Mouse (Mus musculus) ES-E14 (cell line): Measurements from ENCODE around the gene Stxbp1.

Experiments
- CHD2 ChIP-seq: IDR thresholded peaks from 2 replicates; pipeline ENCODE4 v1.6.1; 2014; ENCODE audit warnings: mild to moderate bottlenecking, low read depth, low read length, inconsistent platforms
- HCFC1 ChIP-seq: IDR thresholded peaks from 2 replicates; pipeline ENCODE4 v1.6.1; 2012; ENCODE audit warnings: low read length, inconsistent platforms, borderline replicate concordance; ENCODE audit not compliant: insufficient read depth
- MAFK ChIP-seq: IDR thresholded peaks from 2 replicates; pipeline ENCODE4 v1.6.1; 2014; ENCODE audit warnings: mild to moderate bottlenecking, low read depth, low read length, inconsistent platforms; ENCODE audit not compliant: insufficient read depth
- ZC3H11A ChIP-seq: IDR thresholded peaks from 2 replicates; pipeline ENCODE4 v1.6.1; 2012; ENCODE audit warnings: low read depth, mild to moderate bottlenecking, inconsistent platforms, low read length, borderline replicate concordance
- ZNF384 ChIP-seq: IDR thresholded peaks from 2 replicates; pipeline ENCODE4 v1.6.1; 2012; ENCODE audit warnings: low read depth, low read length, inconsistent platforms

- TF ChIP-seq ZC3H11A (no peak), CHD2 (no peak), HCFC1 (no peak), MAFK (no peak), ZNF384 (no peak)
These were observed 47.1 kb upstream of the Stxbp1 start for GRCm38 (mm10) chr2:32894097-32894496.
